12 mouse cellular contexts compared by ENCODE assay signal in genomic region chr14:46924422-46924821, GRCm38 (mm10). TPM values are rescaled to one million over a fixed set of nuclear protein-coding genes. Genes with fewer than 3 reads are reported as not detected.
DNase-seq lines count a peak whose midpoint lies in the region.
"Had no signal": no experiment of that assay in that cellular context is flagged by ENCODE, and none has a peak within 500 bp of the region (broad histone marks: within the 10 kb centered on the region; RNA-seq: fewer than 3 reads in every experiment).

No protein-coding gene starts in this region.

- DNase-seq in heart, adult 8-10 months (ENCODE audit: low spot score): peak; percentile 36
- DNase-seq in heart, postnatal 10 days: no peak
- DNase-seq in 3T3-L1 (ENCODE audit: low read depth, low spot score) (peak; percentile 80), adipocyte (ENCODE audit: low spot score) (peak; percentile 15)
- peak; percentile 54 for DNase-seq in lung, postnatal 25 days (ENCODE audit: low spot score)
- DNase-seq in embryo, embryonic 10.5 days (ENCODE audit: low spot score): no peak
- no peak for DNase-seq in left cerebral cortex, postnatal 14 days (ENCODE audit: low spot score in 2 of 2)
- DNase-seq: cerebellum, adult 18-20 months; embryo, embryonic 11 days; right cerebral cortex, adult 18-20 months had no signal

- intact Hi-C loops in heart, postnatal 10 days (cut with DNase I): no loop called here
- intact Hi-C loops in left cerebral cortex, postnatal 14 days (cut with DNase I): no loop called here

RNA-seq across cellular contexts. Expression of gene Samd4, which starts 41.8 kb away (rescaled TPM):
- 10 to 100 TPM; 60.6 to 71.1 (median 65.1) TPM for total RNA-seq in heart, adult 8-10 months (2022)
- total RNA-seq in heart, postnatal 10 days (2021): 10 to 100 TPM; 64.3 to 67.9 TPM
- 10 to 100 TPM; 23.1 to 25.9 TPM for total RNA-seq in left cerebral cortex, postnatal 14 days (2021)
- total RNA-seq: monocyte, adult 5-6 weeks; neutrophil, adult 5-6 weeks had no signal

Comparison
In these comparisons a context has a peak if more than half of its experiments do, and no peak if none do; other contexts are left out.
1. DNase-seq: peak in heart, adult 8-10 months (single experiment), 3T3-L1 (single experiment), adipocyte (single experiment) and lung, postnatal 25 days (single experiment); none in heart, postnatal 10 days (0 of 2), embryo, embryonic 10.5 days (single experiment) and left cerebral cortex, postnatal 14 days (0 of 2).